In genomic region chr6:49132352-49133090, GRCm38 (mm10) we compare ENCODE assay signal across 28 mouse cellular contexts. TPM values are rescaled to one million over a fixed set of nuclear protein-coding genes. Genes with fewer than 3 reads are reported as not detected.
A peak's percentile ranks its signal among the peaks of the same experiment; 100 is the strongest.
DNase-seq lines count a peak whose midpoint lies in the region; ATAC-seq and TF ChIP-seq lines count a peak whose summit lies in the region.
"Had no signal": no experiment of that assay in that cellular context is flagged by ENCODE, and none has a peak within 500 bp of the region (broad histone marks: within the 10 kb centered on the region; RNA-seq: fewer than 3 reads in every experiment).

No protein-coding gene starts in this region.

- DNase-seq in embryo, embryonic 11 days = peak; percentile 32
- no peak for DNase-seq in embryo, embryonic 10 days (ENCODE audit: low spot score)
- DNase-seq in midbrain, embryonic 10.5 days (ENCODE audit: low spot score) = peak; percentile 42
- DNase-seq in ES-E14 (ENCODE audit: low read depth, low spot score) = peak; percentile 56
- peak; percentile 43 for DNase-seq in midbrain, embryonic 14.5 days
- DNase-seq in adrenal gland, adult 18-20 months (ENCODE audit: low spot score in 2 of 2) = no peak
- DNase-seq: adrenal gland, postnatal 25 days; cerebellum, adult 11-12 months; cerebellum, postnatal 14 days; forebrain, postnatal 0 days; kidney, adult 9 months; kidney, postnatal 14 days; layer of hippocampus, adult 9-11 months; liver, embryonic 13.5 days; lung, adult 2 months; lung, postnatal 10 days had no signal

- no peak overlapping the region for H3K4me2 ChIP-seq in midbrain, embryonic 16.5 days (ENCODE audit: low read length)
- no peak overlapping the region for H3K4me2 ChIP-seq in midbrain, embryonic 14.5 days (ENCODE audit: low read length)
- H3K4me2 ChIP-seq: heart, embryonic 15.5 days; hindbrain, embryonic 12.5 days; limb, embryonic 15.5 days; liver, embryonic 13.5 days; neural tube, embryonic 12.5 days had no signal

- peak overlapping the region; percentile 5; the same call in 1 of the 2 replicates for H3K4me3 ChIP-seq in midbrain, embryonic 10.5 days
- no peak overlapping the region for H3K4me3 ChIP-seq in midbrain, embryonic 16.5 days (ENCODE audit: low read depth, low read length)
- H3K4me3 ChIP-seq in ES-E14 (ENCODE audit: insufficient read depth in 1 of 2, low read depth in 1 of 2, low read length in 2 of 2, poor library complexity in 1 of 2, severe bottlenecking in 1 of 2) = peak overlapping the region in 1 of 2 experiments; percentile 2; a peak in 1 of 4 replicates
- no peak overlapping the region for H3K4me3 ChIP-seq in midbrain, embryonic 14.5 days (replicated peaks; ENCODE audit: low read depth, low read length)
- H3K4me3 ChIP-seq: heart, embryonic 10.5 days; heart, embryonic 15.5 days; hindbrain, embryonic 12.5 days; limb, embryonic 10.5 days; limb, embryonic 15.5 days; liver, embryonic 13.5 days; myocyte; neural tube, embryonic 12.5 days had no signal

- no peak for ATAC-seq in midbrain, embryonic 16.5 days
- peak; percentile 64 for ATAC-seq in midbrain, embryonic 14.5 days (ENCODE audit: low FRiP score, low TSS enrichment)
- ATAC-seq in granulocyte monocyte progenitor cell, adult 5-6 weeks (replicated peaks; ENCODE audit: poor library complexity, severe bottlenecking) = no peak
- ATAC-seq: forebrain, postnatal 0 days; hindbrain, postnatal 0 days; intestine, postnatal 0 days had no signal

- no peak overlapping the region for H3K9ac ChIP-seq in midbrain, embryonic 16.5 days (ENCODE audit: low read depth, low read length)
- 0 out of 2 replicates have a peak overlapping the region, but pooled peaks have one; percentile 15 for H3K9ac ChIP-seq in ES-E14 (ENCODE audit: insufficient read depth, low read depth, low read length, poor library complexity, severe bottlenecking)
- H3K9ac ChIP-seq in midbrain, embryonic 14.5 days (replicated peaks; ENCODE audit: low read length) = no peak overlapping the region
- H3K9ac ChIP-seq: forebrain, postnatal 0 days; heart, embryonic 15.5 days; hindbrain, embryonic 12.5 days; limb, embryonic 15.5 days; liver, embryonic 13.5 days; neural tube, embryonic 12.5 days had no signal

- H3K36me3 ChIP-seq in midbrain, embryonic 10.5 days = peaks cover 42% of the 10 kb centered on the region
- no peaks in the 10 kb centered on the region for H3K36me3 ChIP-seq in midbrain, embryonic 16.5 days (ENCODE audit: control insufficient read depth, insufficient read depth, low read length)
- H3K36me3 ChIP-seq in ES-E14 (ENCODE audit: control insufficient read depth, insufficient read depth, low read length, poor library complexity, severe bottlenecking) = no peaks in the 10 kb centered on the region
- no peaks in the 10 kb centered on the region for H3K36me3 ChIP-seq in midbrain, embryonic 14.5 days (ENCODE audit: control insufficient read depth, insufficient read depth, low read length)
- H3K36me3 ChIP-seq: heart, embryonic 15.5 days; neural tube, embryonic 12.5 days had no signal

- no peaks in the 10 kb centered on the region for H3K9me3 ChIP-seq in midbrain, embryonic 10.5 days (replicated peaks)
- no peaks in the 10 kb centered on the region for H3K9me3 ChIP-seq in midbrain, embryonic 16.5 days (replicated peaks; ENCODE audit: control insufficient read depth, low read length, poor library complexity, severe bottlenecking)
- H3K9me3 ChIP-seq in ES-E14 (ENCODE audit: control insufficient read depth, insufficient read depth, low read depth, low read length) = no peaks in the 10 kb centered on the region
- no peaks in the 10 kb centered on the region for H3K9me3 ChIP-seq in midbrain, embryonic 14.5 days (ENCODE audit: control insufficient read depth, low read length)
- H3K9me3 ChIP-seq: heart, embryonic 10.5 days; heart, embryonic 15.5 days; hindbrain, embryonic 12.5 days; limb, embryonic 10.5 days; limb, embryonic 15.5 days; liver, embryonic 13.5 days; neural tube, embryonic 12.5 days had no signal

- H3K27ac ChIP-seq in midbrain, embryonic 10.5 days (replicated peaks) = no peak overlapping the region; the same call in 1 of the 2 replicates
- H3K27ac ChIP-seq in midbrain, embryonic 16.5 days (ENCODE audit: low read length) = no peak overlapping the region
- H3K27ac ChIP-seq in ES-E14 (ENCODE audit: insufficient read depth, low read depth, low read length, poor library complexity, severe bottlenecking) = peak overlapping the region; percentile 40; the same call in 1 of the 2 replicates
- H3K27ac ChIP-seq in midbrain, embryonic 14.5 days (replicated peaks; ENCODE audit: low read depth, low read length) = no peak overlapping the region
- H3K27ac ChIP-seq: heart, embryonic 10.5 days; heart, embryonic 15.5 days; hindbrain, embryonic 12.5 days; hindbrain, postnatal 0 days; limb, embryonic 10.5 days; limb, embryonic 15.5 days; liver, embryonic 13.5 days; macrophage; neural tube, embryonic 12.5 days had no signal

- H3K27me3 ChIP-seq in midbrain, embryonic 10.5 days (ENCODE audit: low read depth, poor library complexity, severe bottlenecking) = no peaks in the 10 kb centered on the region
- no peaks in the 10 kb centered on the region for H3K27me3 ChIP-seq in midbrain, embryonic 16.5 days (ENCODE audit: control insufficient read depth, insufficient read depth, low read depth, low read length)
- H3K27me3 ChIP-seq in midbrain, embryonic 14.5 days (ENCODE audit: control insufficient read depth, insufficient read depth, low read length) = no peaks in the 10 kb centered on the region
- H3K27me3 ChIP-seq: heart, embryonic 15.5 days; hindbrain, embryonic 12.5 days; limb, embryonic 15.5 days; liver, embryonic 13.5 days; neural tube, embryonic 12.5 days had no signal

- WGBS in midbrain, embryonic 10.5 days = 34% methylated on average over 6 of the region's 6 CpGs
- 26% methylated on average over 6 of the region's 6 CpGs for WGBS in midbrain, embryonic 16.5 days
- 25% methylated on average over 6 of the region's 6 CpGs for WGBS in midbrain, embryonic 14.5 days

- H3K4me1 ChIP-seq in midbrain, embryonic 10.5 days = peaks cover 20% of the 10 kb centered on the region
- 0 out of 2 replicates have a peak, but pooled peaks cover 2% of the 10 kb centered on the region for H3K4me1 ChIP-seq in midbrain, embryonic 16.5 days (ENCODE audit: control insufficient read depth, insufficient read depth, low read length)
- H3K4me1 ChIP-seq in ES-E14 (ENCODE audit: control insufficient read depth in 2 of 2, insufficient read depth in 2 of 2, low read length in 2 of 2, poor library complexity in 1 of 2) = peaks cover 4 to 7% of the 10 kb centered on the region in 2 experiments; a peak in 2 of 4 replicates
- peaks cover 7% of the 10 kb centered on the region for H3K4me1 ChIP-seq in midbrain, embryonic 14.5 days (ENCODE audit: control insufficient read depth, insufficient read depth, low read length)
- H3K4me1 ChIP-seq: limb, embryonic 15.5 days had no signal

- in situ Hi-C loops in ES-E14 (cut with MboI; ENCODE audit: low sequenced_read_pairs in 2 of 2, unreplicated experiment in 2 of 2) = no loop called here

TF ChIP-seq in ES-E14, 5 proteins besides CTCF, POLR2A, EP300 and RAD21:
- TF ChIP-seq HCFC1 (IDR thresholded peaks at IDR 0.05; ENCODE audit: borderline replicate concordance, insufficient read depth, low read length) (no peak), ZNF384 (IDR thresholded peaks at IDR 0.05; ENCODE audit: low read depth, low read length) (no peak), ZC3H11A (IDR thresholded peaks at IDR 0.05; ENCODE audit: borderline replicate concordance, low read depth, low read length) (no peak), CHD2 (IDR thresholded peaks at IDR 0.05; ENCODE audit: low read depth, low read length) (no peak), MAFK (IDR thresholded peaks at IDR 0.05; ENCODE audit: insufficient read depth, low read depth, low read length) (no peak)

RNA-seq across cellular contexts. Expression of gene Malsu1, which starts 58.9 kb away (rescaled TPM):
- polyA plus RNA-seq in midbrain, embryonic 10.5 days (2016; fragmentation: Nextera tagmentation; extraction: Ambion mirVana) = 65.0 and 71.1 TPM in 2 replicates
- polyA plus RNA-seq in midbrain, embryonic 16.5 days (2015; fragmentation: Nextera tagmentation; extraction: Ambion mirVana) = 61.6 and 69.4 TPM in 2 replicates
- total RNA-seq in ES-E14 (2012; rRNA removed) = 27.3 and 28.8 TPM in 2 replicates
- 62.7 and 78.8 TPM in 2 replicates for polyA plus RNA-seq in midbrain, embryonic 14.5 days (2014; fragmentation: Nextera tagmentation; extraction: Ambion mirVana)
- total RNA-seq in adrenal gland, adult 18-20 months (2021) = 10 to 100 TPM; 32.9 to 35.3 TPM
- total RNA-seq in granulocyte monocyte progenitor cell, adult 5-6 weeks (2014; fragmentation: Nextera tagmentation) = 30.3 and 42.4 TPM in 2 replicates
- total RNA-seq in granulocyte monocyte progenitor cell, adult 5-6 weeks (2017) = 14.2 and 23.8 TPM in 2 replicates

Comparison
In these comparisons a context has a peak if more than half of its experiments do, and no peak if none do; other contexts are left out.
1. DNase-seq: peak in embryo, embryonic 11 days (single experiment), midbrain, embryonic 10.5 days (single experiment), ES-E14 (single experiment) and midbrain, embryonic 14.5 days (single experiment); none in embryo, embryonic 10 days (single experiment) and adrenal gland, adult 18-20 months (0 of 2).